Mouse (Mus musculus): ENCODE data around the gene Flot2. TPM values are rescaled to one million over a fixed set of nuclear protein-coding genes. Genes with fewer than 3 reads are reported as not detected.
"Not testable (repeated sequence)": the region's sequence is repeated elsewhere in the genome, so short reads cannot be mapped to it uniquely, and the experiment has no call there.

Flot2 gene
- polyA plus RNA-seq, 1 experiment from 2014 or later = 101 TPM

DNA sequence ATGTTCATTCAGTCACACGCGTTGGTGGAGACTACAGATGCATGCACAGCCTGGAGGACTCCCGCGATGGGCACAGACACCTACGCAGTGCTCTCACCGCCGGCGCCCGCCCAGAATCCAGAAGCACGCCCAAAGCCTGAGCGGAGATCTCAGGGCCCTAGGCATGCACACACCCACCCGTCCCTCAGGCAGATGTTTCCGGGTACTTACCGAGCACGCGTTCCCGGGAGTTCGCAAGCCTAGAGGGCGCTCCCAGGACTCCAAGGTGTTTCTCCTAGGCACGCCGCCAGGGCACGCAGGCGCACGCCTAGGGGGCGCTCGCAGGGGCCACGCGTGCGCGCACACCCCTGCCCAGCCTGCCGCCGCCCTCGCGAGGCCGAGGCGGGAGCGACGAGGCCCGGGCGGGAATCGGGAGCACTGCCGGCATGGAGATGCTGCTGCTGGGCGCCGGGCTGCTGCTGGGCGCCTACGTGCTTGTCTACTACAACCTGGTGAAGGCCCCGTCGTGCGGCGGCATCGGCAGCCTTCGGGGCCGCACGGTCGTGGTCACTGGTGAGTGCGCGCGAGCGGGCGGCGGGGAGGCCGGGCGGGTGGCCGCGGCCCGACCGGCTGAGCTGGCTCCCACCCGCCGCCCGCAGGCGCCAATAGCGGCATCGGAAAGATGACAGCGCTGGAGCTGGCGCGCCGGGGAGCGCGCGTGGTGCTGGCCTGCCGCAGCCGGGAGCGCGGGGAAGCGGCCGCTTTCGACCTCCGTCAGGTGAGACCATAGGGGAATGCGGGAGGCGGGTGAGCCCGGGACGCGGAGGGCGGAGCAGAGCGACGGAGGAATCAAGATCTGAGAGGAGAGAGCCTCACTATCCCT is 5.6 kb upstream of the Flot2 start, which contains the start of gene Dhrs13:
TSS of gene Dhrs13 (plus strand) at position 334 of the 862 bp plus-strand sequence.
- H3K36me3 ChIP-seq (ENCODE audit: control insufficient read depth, insufficient read depth) = peaks cover 19% of the 10 kb centered on the region
- H3K4me2 ChIP-seq (ENCODE audit: low read length) = peak within 1 kb of the TSS; percentile 75
- H3K9me3 ChIP-seq (ENCODE audit: control insufficient read depth, low read length) = no peaks in the 10 kb centered on the region
- H3K27ac ChIP-seq (ENCODE audit: low read length) = peak within 1 kb of the TSS; percentile 91
- H3K4me1 ChIP-seq (replicated peaks; ENCODE audit: control insufficient read depth, insufficient read depth, low read length) = peaks cover 19% of the 10 kb centered on the region
- H3K4me3 ChIP-seq (replicated peaks; ENCODE audit: low read length) = peak within 1 kb of the TSS; percentile 74
- no peaks in the 10 kb centered on the region for H3K27me3 ChIP-seq (replicated peaks; ENCODE audit: control insufficient read depth, insufficient read depth, low read length)
- under 1% methylated on average over 96 of the region's 96 CpGs for WGBS
- peak within 1 kb of the TSS; percentile 87 for H3K9ac ChIP-seq (replicated peaks; ENCODE audit: low read depth, low read length)
- peak; percentile 90 for ATAC-seq

DNA sequence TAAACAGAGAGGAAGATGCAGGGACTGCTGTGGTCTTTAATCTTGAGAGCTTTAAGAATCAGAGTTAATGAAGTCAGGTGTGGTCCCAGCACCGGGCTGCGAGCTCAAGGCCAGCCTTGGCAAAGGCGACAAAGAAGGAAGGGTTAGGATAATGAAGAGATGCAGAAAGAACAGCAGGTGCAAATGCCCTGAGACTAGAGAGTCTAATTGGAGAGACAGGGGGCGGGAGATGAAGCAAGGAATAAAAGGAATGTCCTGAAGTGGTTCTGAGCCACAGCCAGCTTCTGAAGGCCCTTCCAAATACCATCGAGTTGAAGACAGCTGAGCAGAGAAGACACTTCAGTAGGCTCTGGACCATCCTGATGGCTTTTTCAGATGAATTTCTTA is 4.9 kb upstream of the Flot2 start:
- no peaks in the 10 kb centered on the region for H3K9me3 ChIP-seq (ENCODE audit: control insufficient read depth, low read length)
- H3K4me3 ChIP-seq (replicated peaks; ENCODE audit: low read length) = peak overlapping the region; percentile 74
- peaks cover 13% of the 10 kb centered on the region for H3K36me3 ChIP-seq (ENCODE audit: control insufficient read depth, insufficient read depth)
- H3K4me1 ChIP-seq (replicated peaks; ENCODE audit: control insufficient read depth, insufficient read depth, low read length) = peaks cover 24% of the 10 kb centered on the region
- ATAC-seq = no peak
- no peaks in the 10 kb centered on the region for H3K27me3 ChIP-seq (replicated peaks; ENCODE audit: control insufficient read depth, insufficient read depth, low read length)
- H3K4me2 ChIP-seq (ENCODE audit: low read length) = peak overlapping the region; percentile 75
- 1% methylated on average over 5 of the region's 5 CpGs for WGBS
- peak overlapping the region; percentile 91 for H3K27ac ChIP-seq (ENCODE audit: low read length)
- H3K9ac ChIP-seq (replicated peaks; ENCODE audit: low read depth, low read length) = peak overlapping the region; percentile 87

DNA sequence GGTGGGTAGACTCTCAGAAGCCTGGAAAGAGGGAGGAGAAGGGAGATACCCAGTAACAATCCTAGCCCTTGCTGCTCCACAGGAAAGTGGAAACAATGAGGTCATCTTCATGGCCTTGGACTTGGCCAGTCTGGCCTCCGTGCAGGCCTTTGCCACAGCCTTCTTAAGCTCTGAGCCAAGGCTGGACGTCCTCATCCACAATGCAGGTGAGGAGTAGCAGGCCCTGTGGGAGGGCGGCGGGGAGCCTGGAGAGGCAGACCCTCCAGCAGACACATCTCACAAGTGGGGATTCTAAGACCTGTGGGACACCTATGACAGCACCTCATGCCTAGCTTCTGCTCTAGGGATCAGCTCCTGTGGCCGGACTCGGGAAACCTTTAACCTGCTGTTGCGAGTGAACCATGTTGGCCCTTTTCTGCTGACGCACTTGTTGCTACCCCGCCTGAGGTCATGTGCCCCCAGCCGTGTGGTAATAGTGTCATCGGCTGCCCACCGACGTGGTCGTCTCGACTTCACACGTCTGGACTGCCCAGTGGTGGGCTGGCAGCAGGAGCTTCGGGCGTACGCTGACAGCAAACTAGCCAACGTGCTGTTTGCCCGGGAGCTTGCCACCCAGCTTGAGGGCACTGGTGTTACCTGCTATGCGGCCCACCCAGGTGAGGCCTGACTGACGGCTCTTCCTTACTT is 3.7 kb upstream of the Flot2 start:
- H3K4me2 ChIP-seq (ENCODE audit: low read length) = no peak overlapping the region
- no peak overlapping the region for H3K9ac ChIP-seq (replicated peaks; ENCODE audit: low read depth, low read length)
- H3K36me3 ChIP-seq (ENCODE audit: control insufficient read depth, insufficient read depth) = peaks cover 2% of the 10 kb centered on the region; the same call in 1 of the 2 replicates
- H3K27me3 ChIP-seq (replicated peaks; ENCODE audit: control insufficient read depth, insufficient read depth, low read length) = no peaks in the 10 kb centered on the region
- no peak overlapping the region for H3K27ac ChIP-seq (ENCODE audit: low read length)
- H3K4me1 ChIP-seq (replicated peaks; ENCODE audit: control insufficient read depth, insufficient read depth, low read length) = peaks cover 32% of the 10 kb centered on the region
- no peak for ATAC-seq
- no peak overlapping the region for H3K4me3 ChIP-seq (replicated peaks; ENCODE audit: low read length)
- H3K9me3 ChIP-seq (ENCODE audit: control insufficient read depth, low read length) = no peaks in the 10 kb centered on the region
- WGBS = 92% methylated on average over 23 of the region's 23 CpGs

DNA sequence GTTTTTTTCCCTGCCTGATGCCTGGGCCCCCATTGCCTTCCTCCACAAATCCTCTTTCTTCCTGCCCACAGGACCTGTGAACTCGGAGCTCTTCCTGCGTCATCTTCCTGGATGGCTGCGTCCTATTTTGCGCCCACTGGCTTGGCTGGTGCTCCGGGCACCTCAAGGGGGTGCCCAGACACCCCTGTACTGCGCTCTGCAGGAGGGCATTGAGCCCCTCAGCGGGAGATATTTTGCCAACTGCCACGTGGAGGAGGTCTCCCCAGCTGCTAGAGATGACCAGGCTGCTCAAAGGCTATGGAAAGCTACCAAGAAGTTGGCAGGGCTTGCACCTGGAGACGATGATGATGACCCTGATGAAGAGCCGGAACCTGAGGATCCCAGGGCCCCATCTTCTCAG is 940 bp upstream of the Flot2 start:
- WGBS = 86% methylated on average over 10 of the region's 10 CpGs
- no peak overlapping the region for H3K4me3 ChIP-seq (replicated peaks; ENCODE audit: low read length)
- no peak for ATAC-seq
- peaks cover 31% of the 10 kb centered on the region for H3K4me1 ChIP-seq (replicated peaks; ENCODE audit: control insufficient read depth, insufficient read depth, low read length)
- H3K36me3 ChIP-seq (ENCODE audit: control insufficient read depth, insufficient read depth) = peaks cover 2% of the 10 kb centered on the region; the same call in 1 of the 2 replicates
- no peak overlapping the region for H3K4me2 ChIP-seq (ENCODE audit: low read length)
- H3K27me3 ChIP-seq (replicated peaks; ENCODE audit: control insufficient read depth, insufficient read depth, low read length) = no peaks in the 10 kb centered on the region
- no peaks in the 10 kb centered on the region for H3K9me3 ChIP-seq (ENCODE audit: control insufficient read depth, low read length)
- H3K27ac ChIP-seq (ENCODE audit: low read length) = no peak overlapping the region
- H3K9ac ChIP-seq (replicated peaks; ENCODE audit: low read depth, low read length) = no peak overlapping the region

DNA sequence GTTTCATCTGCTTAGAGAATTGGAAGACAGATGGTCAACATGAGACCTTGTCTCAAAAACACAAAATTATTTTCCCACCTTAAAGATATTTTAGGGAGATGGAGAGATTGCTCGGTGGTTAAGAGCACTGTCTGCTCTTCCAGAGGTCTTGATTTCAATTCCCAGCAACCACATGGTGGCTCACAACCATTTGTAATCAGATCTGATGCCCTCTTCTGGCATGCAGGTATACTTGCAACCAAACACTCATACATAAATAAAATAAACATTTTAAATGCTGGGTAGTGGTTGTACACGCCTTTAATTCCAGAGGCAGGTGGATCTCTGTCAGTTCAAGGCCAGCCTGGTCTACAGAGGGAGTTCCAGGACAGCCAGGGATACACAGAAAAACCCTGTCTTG is 3.1 kb downstream of the Flot2 start:
- ATAC-seq = no peak
- H3K4me3 ChIP-seq (replicated peaks; ENCODE audit: low read length) = no peak overlapping the region
- H3K27me3 ChIP-seq (replicated peaks; ENCODE audit: control insufficient read depth, insufficient read depth, low read length) = no peaks in the 10 kb centered on the region
- H3K36me3 ChIP-seq (ENCODE audit: control insufficient read depth, insufficient read depth) = 0 out of 2 replicates have a peak, but pooled peaks cover under 1% of the 10 kb centered on the region
- no peak overlapping the region for H3K27ac ChIP-seq (ENCODE audit: low read length)
- H3K4me1 ChIP-seq (replicated peaks; ENCODE audit: control insufficient read depth, insufficient read depth, low read length) = peaks cover 18% of the 10 kb centered on the region
- 63% methylated on average over 2 of the region's 2 CpGs for WGBS
- no peaks in the 10 kb centered on the region for H3K9me3 ChIP-seq (ENCODE audit: control insufficient read depth, low read length)
- H3K9ac ChIP-seq (replicated peaks; ENCODE audit: low read depth, low read length) = no peak overlapping the region
- H3K4me2 ChIP-seq (ENCODE audit: low read length) = no peak overlapping the region

DNA sequence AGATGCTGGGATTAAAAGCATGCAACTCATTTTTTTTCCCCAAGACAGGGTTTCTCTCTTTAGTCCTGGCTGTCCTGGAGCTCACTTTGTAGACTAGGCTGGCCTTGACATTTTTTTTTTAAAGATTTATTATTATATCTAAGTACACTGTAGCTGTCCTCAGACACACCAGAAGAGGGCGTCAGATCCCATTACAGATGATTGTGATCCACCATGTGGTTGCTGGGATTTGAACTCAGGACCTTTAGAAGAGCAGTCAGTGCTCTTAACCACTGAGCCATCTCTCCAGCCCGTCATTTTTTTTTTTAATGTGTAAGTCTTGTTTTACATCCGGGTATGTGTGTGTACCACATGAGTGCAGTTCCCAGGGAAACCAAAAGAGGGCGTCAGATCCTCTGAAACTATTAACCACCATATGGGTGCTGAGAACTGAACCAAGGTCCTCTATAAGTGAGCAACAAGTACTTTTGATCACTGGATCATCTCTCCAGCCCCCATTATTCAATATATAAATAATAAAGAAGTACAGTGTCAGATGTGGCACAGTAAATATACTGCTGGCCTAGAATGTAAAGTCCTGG is 4.6 kb downstream of the Flot2 start:
- not testable (repeated sequence) for H3K36me3 ChIP-seq (ENCODE audit: control insufficient read depth, insufficient read depth); H3K9me3 ChIP-seq (ENCODE audit: control insufficient read depth, low read length); H3K9ac ChIP-seq (replicated peaks; ENCODE audit: low read depth, low read length); H3K4me2 ChIP-seq (ENCODE audit: low read length); H3K27ac ChIP-seq (ENCODE audit: low read length); H3K27me3 ChIP-seq (replicated peaks; ENCODE audit: control insufficient read depth, insufficient read depth, low read length); H3K4me3 ChIP-seq (replicated peaks; ENCODE audit: low read length); ATAC-seq
- 96% methylated on average over 4 of the region's 4 CpGs for WGBS
- peaks cover 15% of the 10 kb centered on the region for H3K4me1 ChIP-seq (replicated peaks; ENCODE audit: control insufficient read depth, insufficient read depth, low read length)

DNA sequence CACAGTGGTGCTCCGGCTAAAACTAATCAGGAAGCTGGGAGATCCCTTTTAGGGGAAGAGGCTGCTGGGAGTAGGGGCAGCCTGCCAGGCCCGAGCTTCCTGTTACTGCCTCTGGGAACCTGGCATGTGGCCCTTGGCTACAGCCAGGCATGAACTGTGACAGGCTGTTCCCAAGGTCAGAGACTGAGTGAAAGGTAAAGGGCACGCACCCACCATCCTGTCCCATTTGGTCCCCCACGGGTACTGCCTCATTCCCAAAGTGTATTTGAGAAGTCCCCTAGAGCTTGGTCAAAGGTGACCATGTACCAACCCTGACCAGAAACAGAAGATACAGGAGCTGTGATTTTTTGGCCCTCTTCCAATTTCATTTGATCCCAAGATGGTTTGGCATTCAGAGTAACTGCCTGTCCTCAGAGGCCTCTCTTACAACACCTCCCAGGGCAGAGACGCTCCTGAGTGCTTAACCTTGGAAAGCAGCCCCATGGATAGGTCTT is 7.1 kb downstream of the Flot2 start:
- Histone ChIP-seq H3K4me3 (replicated peaks; ENCODE audit: low read length) (no peak overlapping the region), H3K9ac (replicated peaks; ENCODE audit: low read depth, low read length) (no peak overlapping the region), H3K27me3 (replicated peaks; ENCODE audit: control insufficient read depth, insufficient read depth, low read length) (no peaks in the 10 kb centered on the region), H3K4me2 (ENCODE audit: low read length) (no peak overlapping the region), H3K4me1 (replicated peaks; ENCODE audit: control insufficient read depth, insufficient read depth, low read length) (no peaks in the 10 kb centered on the region), H3K36me3 (ENCODE audit: control insufficient read depth, insufficient read depth) (0 out of 2 replicates have a peak, but pooled peaks cover 2% of the 10 kb centered on the region), H3K9me3 (ENCODE audit: control insufficient read depth, low read length) (no peaks in the 10 kb centered on the region), H3K27ac (ENCODE audit: low read length) (no peak overlapping the region)
- no peak for ATAC-seq
- WGBS = 62% methylated on average over 5 of the region's 5 CpGs

DNA sequence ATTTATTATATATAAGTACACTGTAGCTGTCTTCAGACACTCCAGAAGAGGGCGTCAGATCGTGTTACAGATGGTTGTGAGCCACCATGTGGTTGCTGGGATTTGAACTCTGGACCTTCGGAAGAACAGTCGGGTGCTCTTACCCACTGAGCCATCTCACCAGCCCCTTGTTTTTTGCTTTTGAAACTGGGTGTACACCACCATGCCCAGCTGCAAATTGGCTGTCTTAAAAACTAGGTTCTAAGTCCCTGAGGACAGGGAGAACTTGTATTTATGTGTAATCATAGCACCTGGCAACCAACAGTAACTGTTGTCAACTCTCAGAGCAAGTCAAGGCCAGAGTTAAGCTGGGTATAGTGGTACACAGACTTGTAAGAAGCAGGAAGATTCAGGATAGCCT is 10.9 kb downstream of the Flot2 start:
- not testable (repeated sequence) for ATAC-seq
- 100% methylated on average over 2 of the region's 4 CpGs for WGBS

DNA sequence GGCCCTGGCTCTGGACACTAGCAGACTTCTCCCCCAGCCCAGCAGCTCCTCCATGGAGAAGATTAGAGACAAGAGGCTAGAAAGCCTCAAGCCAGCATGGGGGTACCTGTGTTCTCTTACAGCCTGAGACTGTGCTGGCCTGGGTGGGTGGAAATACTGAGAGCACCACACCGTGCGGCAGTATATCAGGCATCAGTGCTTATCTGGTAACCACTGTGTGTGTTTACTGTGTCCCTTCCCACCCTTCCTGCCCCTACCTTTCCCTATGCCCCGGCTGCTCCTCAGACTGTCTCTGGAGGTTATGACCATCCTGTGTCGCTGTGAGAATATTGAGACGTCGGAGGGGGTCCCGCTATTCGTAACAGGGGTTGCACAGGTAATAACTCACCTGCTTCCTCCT is 15.3 kb downstream of the Flot2 start:
- 97% methylated on average over 8 of the region's 8 CpGs for WGBS
- Histone ChIP-seq H3K9me3 (ENCODE audit: control insufficient read depth, low read length) (no peaks in the 10 kb centered on the region), H3K36me3 (ENCODE audit: control insufficient read depth, insufficient read depth) (peaks cover 19% of the 10 kb centered on the region), H3K9ac (replicated peaks; ENCODE audit: low read depth, low read length) (no peak overlapping the region), H3K4me2 (ENCODE audit: low read length) (no peak overlapping the region), H3K4me3 (replicated peaks; ENCODE audit: low read length) (no peak overlapping the region), H3K4me1 (replicated peaks; ENCODE audit: control insufficient read depth, insufficient read depth, low read length) (no peaks in the 10 kb centered on the region), H3K27ac (ENCODE audit: low read length) (no peak overlapping the region), H3K27me3 (replicated peaks; ENCODE audit: control insufficient read depth, insufficient read depth, low read length) (no peaks in the 10 kb centered on the region)
- ATAC-seq = no peak

More for the DNA sequence above, 10.9 kb downstream of the Flot2 start:
- not testable (repeated sequence) for H3K27me3 ChIP-seq (replicated peaks; ENCODE audit: control insufficient read depth, insufficient read depth, low read length); H3K4me1 ChIP-seq (replicated peaks; ENCODE audit: control insufficient read depth, insufficient read depth, low read length); H3K4me2 ChIP-seq (ENCODE audit: low read length); H3K9me3 ChIP-seq (ENCODE audit: control insufficient read depth, low read length); H3K9ac ChIP-seq (replicated peaks; ENCODE audit: low read depth, low read length); H3K27ac ChIP-seq (ENCODE audit: low read length); H3K4me3 ChIP-seq (replicated peaks; ENCODE audit: low read length); H3K36me3 ChIP-seq (ENCODE audit: control insufficient read depth, insufficient read depth)
